Mouse (Mus musculus) macrophage (primary cell): Measurements from ENCODE around the gene Fth1. TPM values are rescaled to one million over a fixed set of nuclear protein-coding genes. Genes with fewer than 3 reads are reported as not detected.
A peak's percentile ranks its signal among the peaks of the same experiment; 100 is the strongest.

Experiments
- H3K27ac ChIP-seq: fragments of 350-480 bp; formaldehyde crosslinking; 2 replicates; pipeline ENCODE4 v1.9.0; 2021
- H3K36me3 ChIP-seq: fragments of 350-480 bp; formaldehyde crosslinking; 2 replicates; pipeline ENCODE4 v1.9.0; 2021; ENCODE audit errors: inconsistent target
- H3K4me3 ChIP-seq: fragments of 350-480 bp; formaldehyde crosslinking; 2 replicates; pipeline ENCODE4 v1.9.0; 2021; ENCODE audit errors: inconsistent target
- H3K79me2 ChIP-seq: fragments of 350-480 bp; formaldehyde crosslinking; 2 replicates; pipeline ENCODE4 v1.9.0; 2021; ENCODE audit errors: inconsistent target
- WGBS: methylation state at CpG from one replicate; pipeline ENCODE4 v1.1.7; 2026; ENCODE audit warnings: inconsistent platforms; ENCODE audit not compliant: missing documents; 5-methylcytosine and 5-hydroxymethylcytosine counted together
- polyA plus RNA-seq: library from polyadenylated mRNA; stranded (reverse); fragments of 250-400 nt; gene quantifications from 3 replicates; pipeline ENCODE4 v1.2.4, GENCODE M21; 2018; ENCODE audit warnings: inconsistent platforms

Gene Fth1
- polyA plus RNA-seq, 1 experiment from 2014 or later: 25,011 TPM

- peaks cover 67% of the 10 kb centered on the region for H3K79me2 ChIP-seq
- H3K4me3 ChIP-seq: no peak overlapping the region
- peak overlapping the region; percentile 99 for H3K27ac ChIP-seq
- H3K36me3 ChIP-seq: 0 out of 2 replicates have a peak, but pooled peaks cover under 1% of the 10 kb centered on the region
- WGBS: 75% methylated on average over 2 of the region's 2 CpGs
These were observed 1.2 kb upstream of the Fth1 start for GRCm38 (mm10) chr19:9979156-9979555.

DNA sequence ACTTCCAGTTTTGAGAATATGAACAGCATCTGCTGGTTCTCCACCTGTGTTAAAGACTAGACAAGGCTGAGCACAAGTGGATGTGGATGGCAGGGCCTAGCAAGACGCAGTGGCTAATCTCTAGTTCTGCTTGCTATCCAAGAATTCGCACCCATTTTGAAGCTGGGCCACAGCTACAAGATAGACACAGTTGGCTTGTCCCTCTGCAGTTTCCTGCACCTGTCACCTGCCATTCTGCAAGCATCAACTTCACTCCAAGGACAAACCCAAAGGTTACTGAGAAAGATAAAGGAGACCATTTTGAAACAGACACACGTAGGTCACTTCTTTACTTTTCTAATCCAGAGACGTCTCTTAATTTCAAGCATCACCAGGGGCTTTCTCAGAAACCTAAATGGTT, 1.2 kb downstream of the Fth1 start:
- H3K4me3 ChIP-seq: peak overlapping the region; percentile 57
- peaks cover 70% of the 10 kb centered on the region for H3K79me2 ChIP-seq
- 0 out of 2 replicates have a peak, but pooled peaks cover 5% of the 10 kb centered on the region for H3K36me3 ChIP-seq
- H3K27ac ChIP-seq: peak overlapping the region; percentile 99
- 89% methylated on average over 4 of the region's 4 CpGs for WGBS

GRCm38 (mm10) chr19:9982151-9982851, 1.9 kb downstream of the Fth1 start:
- H3K4me3 ChIP-seq: peak overlapping the region; percentile 97
- H3K79me2 ChIP-seq: peaks cover 64% of the 10 kb centered on the region
- WGBS: 2% methylated on average over 38 of the region's 59 CpGs
- H3K27ac ChIP-seq: peak overlapping the region; percentile 99
- H3K36me3 ChIP-seq: 0 out of 2 replicates have a peak, but pooled peaks cover 5% of the 10 kb centered on the region

DNA sequence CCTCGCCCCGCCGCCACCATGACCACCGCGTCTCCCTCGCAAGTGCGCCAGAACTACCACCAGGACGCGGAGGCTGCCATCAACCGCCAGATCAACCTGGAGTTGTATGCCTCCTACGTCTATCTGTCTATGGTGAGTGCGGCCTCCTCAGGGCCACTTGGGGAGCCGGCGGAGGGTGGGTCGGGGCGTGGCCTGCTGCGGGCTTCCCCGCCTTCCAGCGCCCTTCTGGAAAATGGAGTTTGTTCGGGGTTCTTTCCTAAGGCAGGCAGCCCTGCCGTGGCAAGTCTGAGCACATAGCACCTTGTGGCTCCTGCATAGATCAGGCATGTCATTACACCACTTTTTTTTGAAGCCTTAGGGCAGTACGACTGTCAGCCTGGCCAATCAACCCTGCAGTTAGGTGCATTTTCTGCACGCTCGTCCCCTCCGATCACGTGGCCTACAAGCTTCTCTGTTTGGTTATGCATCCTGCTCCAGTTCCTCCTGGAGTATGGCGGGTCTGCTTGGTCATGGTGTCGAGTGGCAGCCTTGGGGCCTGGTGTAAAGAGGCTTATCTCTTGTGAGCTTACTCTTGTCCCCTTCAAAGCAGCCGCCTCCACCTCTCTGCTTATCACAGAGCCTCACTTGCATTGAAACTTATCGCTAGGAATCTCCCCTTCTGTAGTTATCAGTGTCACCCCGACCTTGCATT, 2.6 kb downstream of the Fth1 start:
- H3K4me3 ChIP-seq: peak overlapping the region; percentile 97
- H3K79me2 ChIP-seq: peaks cover 63% of the 10 kb centered on the region
- 0 out of 2 replicates have a peak, but pooled peaks cover 5% of the 10 kb centered on the region for H3K36me3 ChIP-seq
- H3K27ac ChIP-seq: peak overlapping the region; percentile 94
- under 1% methylated on average over 19 of the region's 31 CpGs for WGBS

DNA sequence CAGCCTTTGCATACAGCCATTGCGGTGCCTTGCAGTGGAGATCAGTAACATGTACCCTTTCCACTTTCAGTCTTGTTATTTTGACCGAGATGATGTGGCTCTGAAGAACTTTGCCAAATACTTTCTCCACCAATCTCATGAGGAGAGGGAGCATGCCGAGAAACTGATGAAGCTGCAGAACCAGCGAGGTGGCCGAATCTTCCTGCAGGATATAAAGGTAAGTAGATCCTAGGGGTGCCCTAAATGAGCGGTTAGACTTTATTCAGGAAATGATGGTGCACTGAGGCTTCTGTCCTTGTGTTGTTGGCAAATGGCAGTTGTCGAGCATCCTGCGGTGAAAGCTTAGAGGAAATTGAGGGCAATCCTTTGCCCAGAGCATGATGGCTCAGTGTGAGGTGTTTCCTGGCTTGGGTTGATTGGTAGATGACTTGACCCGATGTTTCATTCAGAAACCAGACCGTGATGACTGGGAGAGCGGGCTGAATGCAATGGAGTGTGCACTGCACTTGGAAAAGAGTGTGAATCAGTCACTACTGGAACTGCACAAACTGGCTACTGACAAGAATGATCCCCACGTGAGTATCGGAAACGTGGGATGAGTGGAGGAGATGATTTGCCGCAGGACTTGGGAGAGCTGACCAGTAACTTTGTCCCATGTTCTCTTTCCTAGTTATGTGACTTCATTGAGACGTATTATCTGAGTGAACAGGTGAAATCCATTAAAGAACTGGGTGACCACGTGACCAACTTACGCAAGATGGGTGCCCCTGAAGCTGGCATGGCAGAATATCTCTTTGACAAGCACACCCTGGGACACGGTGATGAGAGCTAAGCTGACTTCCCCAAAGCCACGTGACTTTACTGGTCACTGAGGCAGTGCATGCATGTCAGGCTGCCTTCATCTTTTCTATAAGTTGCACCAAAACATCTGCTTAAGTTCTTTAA, 4.0 kb downstream of the Fth1 start:
- Histone ChIP-seq H3K27ac (peak overlapping the region; percentile 94), H3K79me2 (peaks cover 56% of the 10 kb centered on the region), H3K4me3 (peak overlapping the region; percentile 97), H3K36me3 (0 out of 2 replicates have a peak, but pooled peaks cover 5% of the 10 kb centered on the region)
- 17% methylated on average over 17 of the region's 20 CpGs for WGBS

- Histone ChIP-seq H3K79me2 (peaks cover 46% of the 10 kb centered on the region), H3K4me3 (peak overlapping the region; percentile 97), H3K36me3 (0 out of 2 replicates have a peak, but pooled peaks cover 5% of the 10 kb centered on the region), H3K27ac (peak overlapping the region; percentile 94)
- WGBS: 96% methylated on average over 6 of the region's 6 CpGs
These were observed 4.9 kb downstream of the Fth1 start for GRCm38 (mm10) chr19:9985190-9985899.

GRCm38 (mm10) chr19:9985900-9986421, 5.6 kb downstream of the Fth1 start:
- Histone ChIP-seq H3K4me3 (no peak overlapping the region; the same call in 1 of the 2 replicates), H3K36me3 (0 out of 2 replicates have a peak, but pooled peaks cover 5% of the 10 kb centered on the region), H3K27ac (peak overlapping the region; percentile 94), H3K79me2 (peaks cover 40% of the 10 kb centered on the region)
- WGBS: 85% methylated on average over 2 of the region's 2 CpGs

GRCm38 (mm10) chr19:9987192-9987591, 6.8 kb downstream of the Fth1 start:
- Histone ChIP-seq H3K4me3 (no peak overlapping the region), H3K79me2 (peaks cover 28% of the 10 kb centered on the region), H3K27ac (peak overlapping the region; percentile 94; the same call in 1 of the 2 replicates), H3K36me3 (0 out of 2 replicates have a peak, but pooled peaks cover 5% of the 10 kb centered on the region)
- 75% methylated on average over 6 of the region's 6 CpGs for WGBS

GRCm38 (mm10) chr19:9987593-9987992, 7.2 kb downstream of the Fth1 start:
- H3K79me2 ChIP-seq: peaks cover 27% of the 10 kb centered on the region
- peak overlapping the region; percentile 94; the same call in 1 of the 2 replicates for H3K27ac ChIP-seq
- 0 out of 2 replicates have a peak, but pooled peaks cover 5% of the 10 kb centered on the region for H3K36me3 ChIP-seq
- no peak overlapping the region for H3K4me3 ChIP-seq

DNA sequence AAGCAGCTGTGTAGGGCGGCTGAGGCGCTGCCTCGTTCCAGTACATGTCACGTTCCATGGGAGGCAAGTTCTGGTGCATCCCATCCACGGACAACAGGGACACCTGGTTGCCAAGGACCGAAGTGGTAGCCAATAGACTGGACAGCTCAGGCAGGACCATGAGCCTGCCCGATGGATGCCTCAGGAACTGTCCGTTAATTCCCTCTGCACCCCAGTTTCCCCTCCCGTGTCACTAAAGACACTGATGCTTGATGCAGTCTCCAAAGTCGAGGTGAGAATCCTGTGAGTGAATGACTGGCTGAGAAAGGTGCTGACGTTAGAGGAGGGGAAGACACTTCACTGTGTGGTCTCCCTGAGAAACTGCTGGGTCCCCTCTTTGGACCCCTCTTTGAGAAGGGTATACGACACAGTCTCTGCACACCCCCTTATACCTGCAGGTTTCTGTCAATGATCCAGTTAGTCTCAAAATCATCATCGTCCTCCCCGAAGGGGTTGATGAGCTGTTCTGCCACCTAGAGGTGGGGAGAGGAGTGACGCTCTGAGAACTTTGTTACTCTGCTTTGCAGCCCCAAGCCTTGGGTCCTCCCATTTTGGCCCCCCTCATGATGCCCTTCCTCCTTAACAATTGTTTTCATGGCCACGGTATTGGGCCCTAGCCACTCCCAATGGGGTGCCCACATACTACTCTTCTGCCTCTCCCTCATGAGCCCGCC, 8.9 kb downstream of the Fth1 start:
- WGBS: 60% methylated on average over 16 of the region's 17 CpGs
- H3K36me3 ChIP-seq: 0 out of 2 replicates have a peak, but pooled peaks cover 3% of the 10 kb centered on the region
- peaks cover 10% of the 10 kb centered on the region for H3K79me2 ChIP-seq
- H3K27ac ChIP-seq: no peak overlapping the region
- H3K4me3 ChIP-seq: no peak overlapping the region

- peaks cover 5% of the 10 kb centered on the region; the same call in 1 of the 2 replicates for H3K79me2 ChIP-seq
- H3K27ac ChIP-seq: no peak overlapping the region
- no peak overlapping the region for H3K4me3 ChIP-seq
- H3K36me3 ChIP-seq: no peaks in the 10 kb centered on the region
These were observed 9.5 kb downstream of the Fth1 start for GRCm38 (mm10) chr19:9989884-9990256.

DNA sequence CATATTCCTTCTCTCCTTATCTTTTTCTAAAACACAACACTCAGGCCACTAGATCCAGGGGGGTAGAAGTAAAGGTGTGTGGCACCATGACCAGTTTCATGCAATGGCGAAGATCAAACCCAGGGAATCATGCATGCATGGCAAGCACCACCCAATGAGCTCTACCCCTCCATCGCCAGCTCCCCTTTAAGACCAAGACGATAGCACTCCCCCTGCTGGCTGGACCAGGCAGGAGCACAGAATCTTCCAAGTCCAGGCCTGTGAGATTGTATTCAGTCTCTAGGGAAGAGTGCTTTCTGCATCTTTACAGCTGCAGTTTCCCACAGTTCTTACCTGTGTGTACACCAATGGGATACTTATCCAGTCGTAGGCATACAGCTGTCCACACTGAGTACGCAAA, 10.9 kb downstream of the Fth1 start:
- Histone ChIP-seq H3K36me3 (no peaks in the 10 kb centered on the region), H3K27ac (no peak overlapping the region), H3K4me3 (no peak overlapping the region), H3K79me2 (no peaks in the 10 kb centered on the region)
- WGBS: 28% methylated on average over 4 of the region's 5 CpGs
